Mouse (Mus musculus): ENCODE data around the gene Dok7.

Gene Dok7

DNA sequence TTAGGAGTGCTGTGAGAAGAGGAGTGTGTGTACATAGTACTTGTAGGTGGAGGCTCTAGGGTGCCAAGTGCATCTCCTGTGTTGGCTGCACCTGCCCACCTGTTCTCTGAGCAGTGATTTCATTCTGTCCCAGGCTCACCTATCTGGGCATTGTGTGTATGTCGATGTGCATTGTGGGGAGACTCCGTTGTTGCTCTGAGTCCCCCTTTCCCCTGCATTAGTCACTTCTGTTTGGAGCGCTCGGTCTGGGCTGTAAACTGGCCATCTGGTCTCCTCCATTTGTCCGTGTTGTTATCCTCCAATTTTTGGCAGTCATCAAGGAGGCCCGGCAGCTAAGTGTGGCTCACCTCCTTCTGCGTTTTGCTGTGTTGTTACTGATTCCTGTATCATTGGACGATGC lies 63.5 kb downstream of the Dok7 start:
- DNase-seq, result peak; percentile 82 to 84

DNA sequence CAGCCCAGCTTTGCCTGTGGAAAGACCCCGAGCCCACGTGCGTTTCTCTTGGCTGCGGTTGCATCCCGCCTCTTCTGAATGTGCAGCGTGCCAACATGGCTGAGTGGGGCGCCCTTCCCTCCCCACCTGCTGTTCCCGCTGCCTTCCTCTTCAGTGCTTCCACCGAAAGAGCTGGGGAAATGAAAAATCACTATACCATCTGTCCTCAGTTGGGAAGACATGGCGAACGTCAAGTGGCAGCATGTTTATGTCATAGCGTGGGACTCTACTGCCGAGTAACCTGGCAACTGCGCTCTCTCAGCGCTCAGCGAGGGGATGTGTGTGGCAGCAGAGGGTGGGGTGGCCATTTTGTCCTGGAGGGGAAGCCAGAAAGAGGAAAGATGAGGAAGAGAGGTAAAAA lies 72.6 kb downstream of the Dok7 start:
- peak; percentile 81 to 90 for DNase-seq

DNA sequence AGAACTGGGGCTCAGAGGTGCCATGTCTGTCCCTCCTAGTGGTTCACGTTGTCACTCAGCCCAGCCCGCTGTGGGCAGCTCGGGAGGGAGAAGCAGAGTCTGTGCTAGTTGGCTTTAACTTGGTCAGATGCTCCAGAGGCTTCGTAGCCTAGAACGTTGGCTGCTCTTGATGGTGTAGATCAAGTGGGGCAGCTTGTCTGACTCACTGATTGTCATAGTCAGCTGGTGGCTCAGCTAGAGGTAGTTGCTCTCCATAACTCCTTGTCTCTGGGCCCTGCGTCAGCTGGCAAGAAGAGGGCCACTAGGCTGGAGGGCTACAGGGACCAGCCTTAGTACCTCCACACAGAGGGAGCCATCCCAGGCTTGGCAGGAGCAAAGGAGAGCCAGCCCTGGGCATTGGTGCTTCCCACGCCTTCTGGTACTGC lies 73.2 kb downstream of the Dok7 start:
- peak; percentile 75 to 86 for DNase-seq

DNA sequence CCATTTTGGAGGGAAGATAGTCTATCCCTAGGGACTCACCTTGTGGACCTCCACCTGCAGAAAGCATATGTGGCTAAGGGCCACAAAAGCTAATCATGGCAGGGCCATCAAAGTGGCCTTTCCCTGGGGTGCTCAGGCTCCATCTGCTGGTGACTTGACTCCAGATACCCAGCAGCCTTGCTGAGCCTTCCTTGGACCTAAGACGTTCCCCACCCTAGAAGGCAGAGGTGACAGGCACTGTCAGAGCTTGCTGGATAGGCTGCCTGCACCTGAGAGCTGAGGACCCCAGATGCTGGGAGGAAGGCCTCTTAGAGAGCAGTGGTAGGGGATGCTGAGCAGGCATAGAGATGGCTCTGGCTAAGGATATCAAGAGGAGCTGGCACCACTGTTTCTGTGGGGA lies 74.7 kb downstream of the Dok7 start:
- peak; percentile 56 to 58 for DNase-seq

DNA sequence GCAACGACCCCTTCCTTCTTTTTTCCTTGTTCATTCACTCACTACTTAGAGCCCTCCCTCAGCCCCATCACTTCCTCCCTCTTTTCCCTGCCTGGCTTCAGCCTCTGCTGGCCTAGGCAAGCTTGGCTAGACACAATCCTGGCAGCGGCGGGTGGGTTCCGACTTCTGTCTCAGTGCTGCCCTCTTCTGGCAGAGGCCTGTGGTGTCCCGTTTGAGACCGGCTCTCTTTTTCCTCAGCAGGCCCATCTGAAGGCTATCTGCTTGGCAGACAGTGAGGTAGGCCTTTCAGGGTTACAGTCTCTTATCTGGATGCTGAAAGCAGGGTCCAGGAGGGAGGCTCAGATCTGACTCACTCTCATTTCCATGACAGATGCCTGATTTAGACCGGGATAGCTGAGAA lies 75.2 kb downstream of the Dok7 start:
- DNase-seq, result peak; percentile 98 to 99

DNA sequence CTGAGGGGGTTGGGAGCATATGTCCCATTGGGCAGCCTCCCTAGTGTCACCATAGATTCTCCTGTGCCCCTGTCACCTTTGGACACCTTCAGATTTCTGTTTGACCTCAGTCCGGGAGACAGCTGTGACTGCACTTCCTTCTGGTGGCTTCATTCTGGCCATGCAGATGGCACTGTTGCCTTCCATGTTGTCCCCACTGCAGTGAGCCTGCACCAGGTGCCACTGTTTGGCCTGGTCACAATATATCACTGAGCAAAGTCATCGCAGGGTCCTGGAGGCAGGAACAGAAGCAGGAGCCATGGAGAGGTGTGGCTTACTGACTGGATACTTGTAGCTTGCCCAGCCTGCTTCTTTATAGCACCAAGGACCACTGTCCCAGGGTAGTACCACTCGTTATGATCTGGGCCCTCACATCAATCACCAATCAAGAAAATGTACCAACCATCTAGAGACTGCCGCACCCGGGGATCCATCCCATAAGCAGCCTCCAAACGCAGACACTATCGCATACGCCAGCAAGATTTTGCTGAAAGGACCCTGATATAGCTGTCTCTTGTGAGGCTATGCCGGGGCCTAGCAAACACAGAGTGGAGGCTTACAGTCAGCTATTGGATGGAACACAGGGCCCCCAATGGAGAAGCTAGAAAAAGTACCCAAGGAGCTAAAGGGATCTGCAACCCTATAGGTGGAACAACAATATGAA lies 75.9 kb downstream of the Dok7 start:
- peak; percentile 52 to 55 for DNase-seq

DNA sequence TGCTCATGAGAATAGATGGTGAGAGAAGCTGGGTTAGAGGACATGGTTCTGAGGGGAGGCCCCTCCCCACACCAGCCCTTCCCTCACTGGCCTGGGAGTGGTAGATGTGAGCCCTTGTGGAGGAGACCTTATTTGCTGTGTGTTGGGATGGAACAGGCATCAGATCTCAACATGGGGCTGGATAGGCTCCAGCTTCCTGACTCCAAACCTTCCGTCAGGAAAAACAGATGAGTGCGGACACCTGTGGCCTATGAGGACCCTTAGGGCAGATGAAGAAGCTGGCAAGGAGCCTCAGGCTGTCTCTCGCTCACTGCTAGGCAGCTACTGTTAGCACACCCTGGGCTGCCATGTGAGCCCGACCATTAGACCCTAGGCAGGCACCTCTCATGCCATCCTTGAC lies 76.9 kb downstream of the Dok7 start:
- DNase-seq, result peak; percentile 72 to 76

DNA sequence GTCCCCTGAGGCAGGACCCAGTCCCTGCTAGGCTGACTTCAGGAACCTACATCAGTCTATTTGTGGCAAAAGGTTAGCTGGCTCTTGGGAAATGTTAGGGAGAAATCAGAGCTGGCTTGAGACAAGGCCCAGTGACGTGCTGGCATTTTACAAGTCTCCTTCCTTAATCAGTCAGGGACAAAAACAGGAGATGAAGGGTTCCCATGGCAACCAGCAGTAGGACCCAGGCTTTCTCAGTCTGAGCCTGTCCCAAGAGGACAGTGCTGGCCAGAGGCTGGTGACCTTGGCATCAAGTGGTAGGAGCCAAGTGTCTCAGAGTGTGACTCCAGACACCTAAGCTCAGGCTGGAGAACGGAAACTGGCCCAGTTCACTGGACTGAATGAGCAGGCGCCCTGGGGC lies 77.7 kb downstream of the Dok7 start:
- DNase-seq, result no peak

DNA sequence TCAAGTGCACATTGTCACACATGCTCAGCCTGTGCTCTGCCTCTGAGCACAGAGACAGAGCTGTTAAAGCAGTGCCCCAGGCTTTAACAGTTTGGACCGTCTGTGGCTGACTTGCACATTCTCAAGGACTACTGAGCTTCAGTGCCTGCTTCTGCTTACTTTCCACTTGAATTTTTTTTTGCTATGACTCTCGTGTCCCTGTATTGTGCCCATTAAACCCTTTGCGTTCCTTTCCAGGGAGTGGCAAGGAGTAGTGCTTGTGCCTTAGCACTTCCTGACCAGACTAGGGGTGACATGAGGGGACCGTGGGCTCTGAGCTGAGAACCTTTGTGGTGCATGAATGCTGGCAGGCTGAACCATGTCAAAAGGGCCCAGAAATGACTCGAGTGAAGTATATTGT lies 79.3 kb downstream of the Dok7 start:
- DNase-seq, result no peak
